Mouse (Mus musculus): Measurements from ENCODE around the gene Sox5. TPM values are rescaled to one million over a fixed set of nuclear protein-coding genes. Genes with fewer than 3 reads are reported as not detected.

Gene Sox5
- polyA plus RNA-seq, 1 experiment from 2014 or later = 27.0 TPM

DNA sequence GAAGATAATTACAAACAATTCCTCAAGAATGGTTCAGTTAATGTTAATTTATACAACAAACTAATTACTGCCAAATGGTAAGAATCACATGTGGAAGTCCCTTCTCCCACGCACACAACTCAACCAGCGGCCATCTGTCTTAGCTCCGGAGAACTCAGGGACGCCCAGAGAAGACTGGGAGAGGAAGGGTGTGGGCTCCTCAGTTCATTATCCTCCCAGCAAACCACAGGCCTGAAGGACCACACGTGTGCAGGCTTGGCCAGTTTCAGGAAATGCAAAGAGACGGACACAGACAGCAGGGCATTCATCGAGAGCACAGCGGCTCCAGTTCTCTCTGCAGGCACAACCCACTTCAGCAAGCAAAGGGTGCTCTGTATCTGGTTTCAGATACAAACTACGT is 683.7 kb downstream of the Sox5 start:
- no peak overlapping the region for H3K27ac ChIP-seq
- H3K9me3 ChIP-seq (ENCODE audit: control insufficient read depth, low read length) = no peaks in the 10 kb centered on the region
- no peaks in the 10 kb centered on the region; the same call in 1 of the 2 replicates for H3K4me1 ChIP-seq (replicated peaks; ENCODE audit: control insufficient read depth, insufficient read depth, low read length)
- H3K4me3 ChIP-seq (replicated peaks; ENCODE audit: low read length) = no peak overlapping the region
- no peaks in the 10 kb centered on the region for H3K36me3 ChIP-seq (replicated peaks; ENCODE audit: control insufficient read depth, insufficient read depth)
- no peak overlapping the region for H3K4me2 ChIP-seq (replicated peaks)
- H3K27me3 ChIP-seq (ENCODE audit: control insufficient read depth, insufficient read depth, low read length) = no peaks in the 10 kb centered on the region
- ATAC-seq (ENCODE audit: low FRiP score) (no peak), DNase-seq (ENCODE audit: low spot score) (no peak)
- 53% methylated on average over 9 of the region's 9 CpGs for WGBS
- no peak overlapping the region for H3K9ac ChIP-seq

DNA sequence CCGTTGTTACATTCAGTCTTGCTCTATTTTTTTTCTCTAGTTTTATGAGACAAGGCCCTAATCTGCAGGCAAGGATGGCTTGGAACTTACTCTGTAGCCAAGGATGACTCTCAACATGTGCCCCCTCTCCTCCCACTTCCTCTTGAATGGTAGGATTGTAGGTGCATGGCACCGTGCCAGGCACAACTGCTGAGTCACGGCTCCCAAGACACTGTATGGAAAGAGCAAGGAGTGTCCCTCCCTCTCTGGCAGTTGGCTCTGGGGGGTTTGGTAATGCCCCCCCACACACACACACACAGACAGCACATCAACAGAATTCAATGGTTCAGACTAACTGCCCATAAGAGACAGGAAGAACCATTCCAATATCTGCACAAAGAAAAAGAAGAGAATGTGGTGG is 693.5 kb downstream of the Sox5 start:
- H3K9me3 ChIP-seq (ENCODE audit: control insufficient read depth, low read length) = no peaks in the 10 kb centered on the region
- H3K36me3 ChIP-seq (replicated peaks; ENCODE audit: control insufficient read depth, insufficient read depth) = no peaks in the 10 kb centered on the region
- no peak overlapping the region for H3K27ac ChIP-seq
- H3K4me1 ChIP-seq (replicated peaks; ENCODE audit: control insufficient read depth, insufficient read depth, low read length) = no peaks in the 10 kb centered on the region
- no peaks in the 10 kb centered on the region for H3K27me3 ChIP-seq (ENCODE audit: control insufficient read depth, insufficient read depth, low read length)
- ATAC-seq (ENCODE audit: low FRiP score) (0 out of 2 replicates have a peak, but pooled peaks have one; percentile 14), DNase-seq (ENCODE audit: low spot score) (no peak)
- H3K4me2 ChIP-seq (replicated peaks) = no peak overlapping the region
- H3K4me3 ChIP-seq (replicated peaks; ENCODE audit: low read length) = no peak overlapping the region
- H3K9ac ChIP-seq = no peak overlapping the region
- WGBS = 62% methylated on average over 3 of the region's 3 CpGs

DNA sequence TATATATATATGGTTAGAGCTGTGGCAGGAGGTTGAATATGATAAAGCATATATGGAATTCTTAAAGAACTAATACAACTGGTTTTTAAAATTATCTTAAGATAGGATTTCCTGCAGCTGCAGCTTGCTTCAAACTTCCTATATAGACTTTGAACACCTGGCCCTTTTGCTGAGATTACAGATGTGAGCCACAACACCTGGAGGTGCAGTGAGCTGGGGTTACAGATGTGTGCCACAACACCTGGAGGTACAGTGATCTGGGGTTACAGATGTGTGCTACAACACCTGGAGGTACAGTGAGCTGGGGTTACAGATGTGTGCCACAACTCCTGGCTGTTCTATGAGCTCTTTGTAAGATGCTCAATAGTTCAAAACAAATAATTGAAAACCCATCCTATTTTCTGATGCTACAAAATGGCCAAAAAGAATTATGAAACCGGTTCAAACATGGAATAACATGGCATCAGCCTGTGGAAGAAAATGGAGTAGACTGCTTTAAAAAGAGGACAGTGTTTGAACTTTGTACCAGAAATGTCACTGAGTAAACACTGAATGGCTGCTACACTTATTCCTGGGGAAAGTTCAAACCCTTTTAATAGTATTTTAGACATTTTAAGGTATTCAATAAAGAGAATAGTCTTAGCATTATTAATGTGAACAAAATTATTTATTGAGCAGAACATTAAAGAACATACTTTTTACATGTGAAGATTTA is 695.5 kb downstream of the Sox5 start:
- DNase-seq (ENCODE audit: low spot score) (no peak), ATAC-seq (ENCODE audit: low FRiP score) (no peak)
- Histone ChIP-seq H3K4me1 (replicated peaks; ENCODE audit: control insufficient read depth, insufficient read depth, low read length) (no peaks in the 10 kb centered on the region), H3K4me2 (replicated peaks) (no peak overlapping the region), H3K9ac (no peak overlapping the region), H3K27me3 (ENCODE audit: control insufficient read depth, insufficient read depth, low read length) (no peaks in the 10 kb centered on the region), H3K36me3 (replicated peaks; ENCODE audit: control insufficient read depth, insufficient read depth) (no peaks in the 10 kb centered on the region), H3K9me3 (ENCODE audit: control insufficient read depth, low read length) (no peaks in the 10 kb centered on the region), H3K4me3 (replicated peaks; ENCODE audit: low read length) (no peak overlapping the region), H3K27ac (no peak overlapping the region)
- 74% methylated on average over 1 of the region's 1 CpGs for WGBS

DNA sequence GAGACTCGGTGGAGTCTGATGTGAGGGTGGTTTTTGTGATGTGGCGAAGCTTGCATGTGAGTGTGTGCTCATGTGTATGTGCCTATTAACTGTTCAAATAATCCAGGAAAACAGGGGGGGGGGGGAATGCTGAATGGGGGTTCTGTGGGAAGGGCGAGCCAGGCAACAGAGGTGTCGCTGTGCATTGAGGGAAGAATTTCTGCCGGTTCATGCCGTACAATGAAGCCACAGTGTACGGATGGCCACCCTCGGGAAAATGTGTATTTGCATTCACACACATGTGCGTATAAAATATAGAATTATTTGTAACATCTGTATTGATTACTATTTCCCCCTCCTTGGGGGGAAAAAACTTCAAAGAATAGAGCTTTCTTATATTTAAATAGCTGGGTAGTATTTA is 699.5 kb downstream of the Sox5 start:
- H3K27ac ChIP-seq = no peak overlapping the region
- no peaks in the 10 kb centered on the region for H3K36me3 ChIP-seq (replicated peaks; ENCODE audit: control insufficient read depth, insufficient read depth)
- H3K9ac ChIP-seq = no peak overlapping the region
- DNase-seq (ENCODE audit: low spot score) (no peak), ATAC-seq (ENCODE audit: low FRiP score) (no peak)
- H3K4me1 ChIP-seq (replicated peaks; ENCODE audit: control insufficient read depth, insufficient read depth, low read length) = no peaks in the 10 kb centered on the region
- no peak overlapping the region for H3K4me3 ChIP-seq (replicated peaks; ENCODE audit: low read length)
- 80% methylated on average over 9 of the region's 9 CpGs for WGBS
- H3K4me2 ChIP-seq (replicated peaks) = no peak overlapping the region
- H3K9me3 ChIP-seq (ENCODE audit: control insufficient read depth, low read length) = no peaks in the 10 kb centered on the region
- no peaks in the 10 kb centered on the region for H3K27me3 ChIP-seq (ENCODE audit: control insufficient read depth, insufficient read depth, low read length)

DNA sequence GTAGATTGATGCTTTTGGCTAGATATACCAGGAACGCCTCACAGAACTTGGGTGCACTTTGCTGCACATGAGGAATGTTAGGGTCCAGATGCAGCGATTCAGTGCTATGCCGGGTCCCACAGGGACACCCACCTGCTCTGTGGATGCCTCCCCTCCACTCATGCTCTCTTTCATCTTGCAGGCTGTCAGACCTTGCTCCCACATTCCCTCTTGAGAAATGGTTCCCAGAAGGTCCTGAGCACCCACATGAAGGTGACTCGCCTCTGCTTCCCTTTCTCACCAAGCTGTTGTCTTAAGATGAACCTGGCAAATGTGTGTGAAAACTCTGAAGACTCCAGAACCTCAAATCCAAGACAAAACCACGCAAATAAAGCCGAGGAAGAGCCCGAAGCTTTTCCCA is 704.0 kb downstream of the Sox5 start:
- Histone ChIP-seq H3K4me1 (replicated peaks; ENCODE audit: control insufficient read depth, insufficient read depth, low read length) (no peaks in the 10 kb centered on the region), H3K36me3 (replicated peaks; ENCODE audit: control insufficient read depth, insufficient read depth) (no peaks in the 10 kb centered on the region), H3K27me3 (ENCODE audit: control insufficient read depth, insufficient read depth, low read length) (no peaks in the 10 kb centered on the region), H3K4me3 (replicated peaks; ENCODE audit: low read length) (no peak overlapping the region), H3K9me3 (ENCODE audit: control insufficient read depth, low read length) (no peaks in the 10 kb centered on the region), H3K4me2 (replicated peaks) (no peak overlapping the region), H3K27ac (no peak overlapping the region), H3K9ac (no peak overlapping the region)
- no peak for DNase-seq (ENCODE audit: low spot score)
- WGBS = 95% methylated on average over 7 of the region's 7 CpGs
- no peak for ATAC-seq (ENCODE audit: low FRiP score)

DNA sequence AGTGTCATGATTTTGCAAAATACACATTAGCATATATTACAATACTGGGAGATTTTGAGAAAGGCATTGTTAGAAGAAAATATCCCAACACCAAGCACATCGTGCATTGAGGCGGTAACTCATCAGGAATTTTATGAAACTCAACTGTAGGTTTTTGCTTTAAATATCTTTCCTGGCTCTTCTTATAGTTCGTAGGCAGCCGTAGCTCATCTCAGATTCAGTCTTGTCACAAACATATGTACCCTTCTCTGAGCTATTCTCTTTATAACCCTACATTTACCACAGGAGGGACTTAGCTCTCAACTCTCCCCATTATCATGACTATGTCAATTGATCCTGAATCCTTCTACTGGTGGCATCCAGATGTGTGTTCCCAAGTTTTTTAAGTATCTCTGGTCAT is 705.4 kb downstream of the Sox5 start:
- Histone ChIP-seq H3K36me3 (replicated peaks; ENCODE audit: control insufficient read depth, insufficient read depth) (no peaks in the 10 kb centered on the region), H3K27ac (no peak overlapping the region), H3K4me3 (replicated peaks; ENCODE audit: low read length) (no peak overlapping the region), H3K9me3 (ENCODE audit: control insufficient read depth, low read length) (no peaks in the 10 kb centered on the region), H3K27me3 (ENCODE audit: control insufficient read depth, insufficient read depth, low read length) (no peaks in the 10 kb centered on the region), H3K4me2 (replicated peaks) (no peak overlapping the region), H3K4me1 (replicated peaks; ENCODE audit: control insufficient read depth, insufficient read depth, low read length) (no peaks in the 10 kb centered on the region), H3K9ac (no peak overlapping the region)
- WGBS = 94% methylated on average over 4 of the region's 4 CpGs
- DNase-seq (ENCODE audit: low spot score) = no peak
- no peak for ATAC-seq (ENCODE audit: low FRiP score)

DNA sequence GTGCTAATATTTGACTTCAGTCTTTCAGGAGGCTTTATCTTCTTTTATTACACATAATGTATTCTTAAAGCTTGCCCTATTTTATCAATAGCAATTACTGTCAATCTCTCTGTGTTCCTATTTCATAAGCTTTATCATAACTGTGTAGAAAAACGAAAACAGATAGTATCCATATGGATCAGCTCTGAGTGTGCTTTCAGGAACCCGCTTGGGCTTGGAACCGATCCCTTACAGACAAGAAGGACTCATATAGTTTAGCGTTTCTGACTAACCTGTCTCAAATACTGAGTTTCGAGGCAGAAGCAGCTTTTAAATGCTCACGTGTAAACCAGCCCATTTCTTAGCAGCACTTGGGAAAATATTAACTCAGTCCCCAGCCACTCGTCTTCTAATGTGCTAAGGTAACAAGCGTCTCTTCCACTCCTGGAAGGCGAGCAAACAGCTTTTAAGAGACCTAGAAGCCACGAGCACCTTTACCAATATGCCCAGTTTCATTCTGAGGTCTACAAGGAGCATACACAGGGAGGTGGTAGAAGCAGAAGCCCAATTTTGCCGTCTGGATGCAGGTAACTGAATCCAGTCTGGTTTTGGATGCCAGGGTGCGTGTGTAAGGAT is 706.3 kb downstream of the Sox5 start:
- 92% methylated on average over 12 of the region's 12 CpGs for WGBS
- no peak for ATAC-seq (ENCODE audit: low FRiP score)

DNA sequence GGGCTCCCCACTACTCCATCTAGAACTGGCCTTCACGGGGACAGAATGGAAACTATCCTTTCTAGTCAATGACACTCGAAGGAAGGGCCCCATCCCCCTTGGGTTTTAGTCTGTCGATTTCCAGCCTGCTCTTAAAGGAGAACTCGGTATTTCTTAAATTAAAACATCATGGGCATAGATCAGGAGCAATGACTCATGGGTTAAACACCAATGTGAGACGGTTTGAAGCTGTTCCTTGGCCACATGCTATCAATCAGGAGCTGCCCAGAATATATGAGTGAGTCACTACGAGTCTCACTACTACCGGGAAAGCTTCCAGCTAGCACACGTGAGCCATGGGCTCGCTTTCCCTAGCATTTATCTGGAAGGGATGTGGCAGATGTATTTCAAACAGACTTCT is 707.0 kb downstream of the Sox5 start:
- H3K27me3 ChIP-seq (ENCODE audit: control insufficient read depth, insufficient read depth, low read length) = no peaks in the 10 kb centered on the region
- 65% methylated on average over 9 of the region's 9 CpGs for WGBS
- no peaks in the 10 kb centered on the region for H3K9me3 ChIP-seq (ENCODE audit: control insufficient read depth, low read length)
- no peaks in the 10 kb centered on the region for H3K4me1 ChIP-seq (replicated peaks; ENCODE audit: control insufficient read depth, insufficient read depth, low read length)
- H3K4me3 ChIP-seq (replicated peaks; ENCODE audit: low read length) = no peak overlapping the region
- H3K9ac ChIP-seq = no peak overlapping the region
- ATAC-seq (ENCODE audit: low FRiP score) (no peak), DNase-seq (ENCODE audit: low spot score) (no peak)
- H3K4me2 ChIP-seq (replicated peaks) = no peak overlapping the region
- no peak overlapping the region for H3K27ac ChIP-seq
- H3K36me3 ChIP-seq (replicated peaks; ENCODE audit: control insufficient read depth, insufficient read depth) = no peaks in the 10 kb centered on the region

More for the DNA sequence above, 706.3 kb downstream of the Sox5 start:
- H3K4me1 ChIP-seq (replicated peaks; ENCODE audit: control insufficient read depth, insufficient read depth, low read length) = no peaks in the 10 kb centered on the region
- H3K9ac ChIP-seq = no peak overlapping the region
- no peak for DNase-seq (ENCODE audit: low spot score)
- no peaks in the 10 kb centered on the region for H3K36me3 ChIP-seq (replicated peaks; ENCODE audit: control insufficient read depth, insufficient read depth)
- H3K27me3 ChIP-seq (ENCODE audit: control insufficient read depth, insufficient read depth, low read length) = no peaks in the 10 kb centered on the region
- no peak overlapping the region for H3K4me3 ChIP-seq (replicated peaks; ENCODE audit: low read length)
- H3K4me2 ChIP-seq (replicated peaks) = no peak overlapping the region
- no peaks in the 10 kb centered on the region for H3K9me3 ChIP-seq (ENCODE audit: control insufficient read depth, low read length)
- no peak overlapping the region for H3K27ac ChIP-seq

DNA sequence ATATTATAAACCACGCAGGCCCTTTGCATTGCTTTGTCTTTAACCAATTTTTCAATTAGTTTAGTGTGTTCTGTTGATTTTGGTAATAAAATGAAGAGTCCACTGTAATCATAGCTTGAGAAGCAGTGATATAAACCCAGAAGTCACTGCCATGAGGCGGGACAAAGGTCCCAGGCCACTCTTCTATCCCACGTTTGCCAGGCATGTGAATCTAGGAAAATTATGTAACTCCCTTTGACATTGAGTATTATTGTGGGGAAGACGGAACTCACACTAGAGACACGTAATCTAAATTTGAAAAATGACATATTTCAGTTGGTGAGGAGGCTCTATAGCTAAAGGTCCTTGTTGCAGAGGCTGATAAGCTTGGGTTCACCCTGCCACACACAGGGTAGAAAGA is 711.3 kb downstream of the Sox5 start:
- Histone ChIP-seq H3K27me3 (ENCODE audit: control insufficient read depth, insufficient read depth, low read length) (no peaks in the 10 kb centered on the region), H3K9ac (no peak overlapping the region), H3K9me3 (ENCODE audit: control insufficient read depth, low read length) (no peaks in the 10 kb centered on the region), H3K4me1 (replicated peaks; ENCODE audit: control insufficient read depth, insufficient read depth, low read length) (no peaks in the 10 kb centered on the region), H3K4me3 (replicated peaks; ENCODE audit: low read length) (no peak overlapping the region), H3K27ac (no peak overlapping the region), H3K36me3 (replicated peaks; ENCODE audit: control insufficient read depth, insufficient read depth) (no peaks in the 10 kb centered on the region), H3K4me2 (replicated peaks) (no peak overlapping the region)
- DNase-seq (ENCODE audit: low spot score) (no peak), ATAC-seq (ENCODE audit: low FRiP score) (no peak)
- 89% methylated on average over 5 of the region's 5 CpGs for WGBS
